Mouse (Mus musculus): Measurements from ENCODE around the gene Qtrt1.

DNA sequence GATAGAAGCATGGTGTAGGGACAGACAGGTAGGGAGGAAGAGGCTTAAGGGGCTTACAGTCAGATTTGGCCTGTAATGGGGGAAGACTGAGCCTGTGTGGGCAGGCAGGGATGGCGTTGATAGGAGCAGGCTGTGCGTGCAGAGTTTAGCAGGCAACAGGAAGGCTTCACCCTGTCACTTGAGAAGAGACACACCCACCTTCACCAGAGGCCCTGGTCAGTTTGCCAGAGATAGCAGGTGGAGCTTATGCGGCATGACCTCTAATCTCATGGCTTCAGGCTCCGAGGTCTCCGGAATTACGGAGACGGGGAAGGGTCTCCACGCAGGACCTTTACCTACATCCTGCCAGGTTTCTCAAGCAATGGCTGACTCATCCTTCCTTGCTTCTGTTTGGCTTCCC, 40.2 kb downstream of the Qtrt1 start:
- TF ChIP-seq POLR2A (IDR thresholded peaks at IDR 0.05; ENCODE audit: control insufficient read depth, extremely low read depth, insufficient read depth, low read length, poor library complexity): no peak
- no peak for TF ChIP-seq CTCF (IDR thresholded peaks at IDR 0.05; ENCODE audit: borderline replicate concordance, control insufficient read depth, extremely low read depth, insufficient read depth, low read length, poor library complexity)
